Mouse (Mus musculus): ENCODE results near the gene Tut1. TPM values are rescaled to one million over a fixed set of nuclear protein-coding genes. Genes with fewer than 3 reads are reported as not detected.
"Not testable (repeated sequence)": the region's sequence is repeated elsewhere in the genome, so short reads cannot be mapped to it uniquely, and the experiment has no call there.

Gene Tut1
- polyA plus RNA-seq, 1 experiment from 2014 or later, result 35.2 TPM

GRCm38 (mm10) chr19:8994813-8995607, 41.4 kb downstream of the Tut1 start:
- no peak overlapping the region for H3K27ac ChIP-seq (replicated peaks; ENCODE audit: low read depth, low read length)
- DNase-seq (ENCODE audit: low spot score), result no peak
- peaks cover 25% of the 10 kb centered on the region for H3K4me1 ChIP-seq (ENCODE audit: control insufficient read depth, insufficient read depth, low read length)
- no peak for ATAC-seq (ENCODE audit: insufficient number of reproducible peaks, low FRiP score, low TSS enrichment, low read depth)
- no peaks in the 10 kb centered on the region for H3K9me3 ChIP-seq (ENCODE audit: control insufficient read depth, low read length)
- no peak overlapping the region for H3K4me3 ChIP-seq (ENCODE audit: low read depth, low read length)
- no peaks in the 10 kb centered on the region for H3K27me3 ChIP-seq (ENCODE audit: control insufficient read depth, insufficient read depth, low read length)
- WGBS, result 85% methylated on average over 10 of the region's 10 CpGs
- no peak overlapping the region for H3K4me2 ChIP-seq (ENCODE audit: low read depth, severe bottlenecking)
- H3K36me3 ChIP-seq (ENCODE audit: control insufficient read depth, insufficient read depth, low read length), result no peaks in the 10 kb centered on the region
- H3K9ac ChIP-seq (ENCODE audit: low read length), result no peak overlapping the region

DNA sequence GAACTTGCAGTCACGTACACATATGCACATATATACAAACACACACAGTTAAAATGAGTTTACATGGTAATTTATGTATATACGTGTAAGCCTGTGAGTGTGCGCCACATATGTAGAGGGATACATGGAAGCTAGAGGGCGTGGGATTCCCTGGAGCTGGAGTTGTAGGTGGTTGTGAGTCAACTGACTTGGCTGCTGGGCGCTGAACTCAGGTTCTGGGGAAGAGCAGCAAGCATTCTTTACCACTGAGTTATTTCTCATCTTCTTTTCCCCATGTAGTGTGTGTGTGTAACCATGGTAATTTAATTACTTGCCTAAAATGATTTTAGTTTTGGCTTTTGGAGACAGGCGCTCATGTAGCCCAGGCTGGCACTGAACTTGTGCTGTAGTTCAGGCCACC, 43.0 kb downstream of the Tut1 start:
- 87% methylated on average over 6 of the region's 6 CpGs for WGBS
- Histone ChIP-seq H3K27ac (replicated peaks; ENCODE audit: low read depth, low read length) (no peak overlapping the region), H3K36me3 (ENCODE audit: control insufficient read depth, insufficient read depth, low read length) (no peaks in the 10 kb centered on the region; the same call in 1 of the 2 replicates), H3K9me3 (ENCODE audit: control insufficient read depth, low read length) (no peaks in the 10 kb centered on the region), H3K4me1 (ENCODE audit: control insufficient read depth, insufficient read depth, low read length) (peaks cover 20% of the 10 kb centered on the region), H3K4me3 (ENCODE audit: low read depth, low read length) (no peak overlapping the region), H3K4me2 (ENCODE audit: low read depth, severe bottlenecking) (no peak overlapping the region), H3K27me3 (ENCODE audit: control insufficient read depth, insufficient read depth, low read length) (no peaks in the 10 kb centered on the region), H3K9ac (ENCODE audit: low read length) (no peak overlapping the region)
- ATAC-seq (ENCODE audit: insufficient number of reproducible peaks, low FRiP score, low TSS enrichment, low read depth) (no peak), DNase-seq (ENCODE audit: low spot score) (no peak)

DNA sequence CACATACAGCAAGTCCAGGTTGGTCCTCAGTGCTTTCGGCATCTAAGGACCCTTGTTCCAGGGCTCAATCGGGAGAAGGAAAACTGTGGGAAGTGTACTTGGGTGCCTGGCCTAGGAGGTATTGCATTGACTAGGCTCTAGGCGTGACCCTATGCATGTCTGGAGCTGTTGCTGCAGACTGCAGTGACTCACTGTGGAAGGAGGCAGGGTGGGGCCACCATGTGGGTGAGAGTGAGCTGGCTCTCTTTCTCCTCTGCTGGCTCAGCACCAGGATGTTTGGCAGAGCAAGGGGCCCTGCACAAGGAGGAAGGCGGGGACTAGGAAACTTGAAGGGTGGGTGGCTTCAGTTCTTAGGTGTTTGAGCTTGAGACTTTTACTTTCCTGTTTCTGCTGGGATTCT, 43.9 kb downstream of the Tut1 start:
- ATAC-seq (ENCODE audit: insufficient number of reproducible peaks, low FRiP score, low TSS enrichment, low read depth) (no peak), DNase-seq (ENCODE audit: low spot score) (peak; percentile 37)
- Histone ChIP-seq H3K9me3 (ENCODE audit: control insufficient read depth, low read length) (no peaks in the 10 kb centered on the region), H3K27ac (replicated peaks; ENCODE audit: low read depth, low read length) (no peak overlapping the region; the same call in 1 of the 2 replicates), H3K9ac (ENCODE audit: low read length) (no peak overlapping the region; the same call in 1 of the 2 replicates), H3K4me2 (ENCODE audit: low read depth, severe bottlenecking) (no peak overlapping the region), H3K27me3 (ENCODE audit: control insufficient read depth, insufficient read depth, low read length) (no peaks in the 10 kb centered on the region), H3K4me1 (ENCODE audit: control insufficient read depth, insufficient read depth, low read length) (peaks cover 11% of the 10 kb centered on the region; the same call in 1 of the 2 replicates), H3K4me3 (ENCODE audit: low read depth, low read length) (no peak overlapping the region), H3K36me3 (ENCODE audit: control insufficient read depth, insufficient read depth, low read length) (peaks cover 3% of the 10 kb centered on the region; the same call in 1 of the 2 replicates)
- WGBS, result 74% methylated on average over 4 of the region's 4 CpGs

GRCm38 (mm10) chr19:8998546-8998945, 44.9 kb downstream of the Tut1 start:
- ATAC-seq (ENCODE audit: insufficient number of reproducible peaks, low FRiP score, low TSS enrichment, low read depth), result no peak
- Histone ChIP-seq H3K27me3 (ENCODE audit: control insufficient read depth, insufficient read depth, low read length) (no peaks in the 10 kb centered on the region), H3K9me3 (ENCODE audit: control insufficient read depth, low read length) (no peaks in the 10 kb centered on the region), H3K27ac (replicated peaks; ENCODE audit: low read depth, low read length) (no peak overlapping the region), H3K36me3 (ENCODE audit: control insufficient read depth, insufficient read depth, low read length) (peaks cover 3% of the 10 kb centered on the region; the same call in 1 of the 2 replicates), H3K4me2 (ENCODE audit: low read depth, severe bottlenecking) (no peak overlapping the region), H3K4me3 (ENCODE audit: low read depth, low read length) (no peak overlapping the region), H3K4me1 (ENCODE audit: control insufficient read depth, insufficient read depth, low read length) (0 out of 2 replicates have a peak, but pooled peaks cover 2% of the 10 kb centered on the region), H3K9ac (ENCODE audit: low read length) (no peak overlapping the region)
- DNase-seq (ENCODE audit: low spot score), result no peak
- 80% methylated on average over 6 of the region's 6 CpGs for WGBS

GRCm38 (mm10) chr19:8999223-8999622, 45.6 kb downstream of the Tut1 start:
- DNase-seq (ENCODE audit: low spot score) (no peak), ATAC-seq (ENCODE audit: insufficient number of reproducible peaks, low FRiP score, low TSS enrichment, low read depth) (no peak)
- Histone ChIP-seq H3K4me1 (ENCODE audit: control insufficient read depth, insufficient read depth, low read length) (0 out of 2 replicates have a peak, but pooled peaks cover 2% of the 10 kb centered on the region), H3K27me3 (ENCODE audit: control insufficient read depth, insufficient read depth, low read length) (no peaks in the 10 kb centered on the region), H3K9ac (ENCODE audit: low read length) (no peak overlapping the region), H3K4me3 (ENCODE audit: low read depth, low read length) (no peak overlapping the region), H3K9me3 (ENCODE audit: control insufficient read depth, low read length) (no peaks in the 10 kb centered on the region), H3K27ac (replicated peaks; ENCODE audit: low read depth, low read length) (no peak overlapping the region), H3K36me3 (ENCODE audit: control insufficient read depth, insufficient read depth, low read length) (peaks cover 3% of the 10 kb centered on the region; the same call in 1 of the 2 replicates), H3K4me2 (ENCODE audit: low read depth, severe bottlenecking) (no peak overlapping the region)
- 90% methylated on average over 4 of the region's 4 CpGs for WGBS

DNA sequence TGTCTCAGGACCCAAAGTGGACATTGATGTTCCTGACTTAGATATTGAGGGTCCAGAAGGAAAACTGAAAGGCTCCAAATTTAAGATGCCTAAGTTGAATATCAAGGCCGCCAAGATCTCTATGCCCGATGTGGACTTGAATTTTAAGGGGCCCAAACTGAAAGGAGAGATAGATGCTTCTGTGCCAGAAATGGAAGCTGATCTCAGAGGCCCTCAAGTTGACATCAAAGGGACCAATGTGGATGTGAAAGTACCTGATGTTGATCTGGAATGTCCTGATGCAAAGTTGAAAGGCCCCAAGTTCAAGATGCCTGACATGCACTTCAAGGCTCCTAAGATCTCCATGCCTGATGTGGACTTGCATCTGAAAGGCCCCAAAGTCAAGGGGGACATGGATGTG, 53.3 kb downstream of the Tut1 start:
- H3K9ac ChIP-seq (ENCODE audit: low read length); H3K27me3 ChIP-seq (ENCODE audit: control insufficient read depth, insufficient read depth, low read length); ATAC-seq (ENCODE audit: insufficient number of reproducible peaks, low FRiP score, low TSS enrichment, low read depth); H3K4me3 ChIP-seq (ENCODE audit: low read depth, low read length); H3K4me1 ChIP-seq (ENCODE audit: control insufficient read depth, insufficient read depth, low read length); H3K4me2 ChIP-seq (ENCODE audit: low read depth, severe bottlenecking); H3K9me3 ChIP-seq (ENCODE audit: control insufficient read depth, low read length); H3K36me3 ChIP-seq (ENCODE audit: control insufficient read depth, insufficient read depth, low read length); DNase-seq (ENCODE audit: low spot score); H3K27ac ChIP-seq (replicated peaks; ENCODE audit: low read depth, low read length): not testable (repeated sequence)
- WGBS, result 100% methylated on average over 2 of the region's 2 CpGs

Other genes with a start within 250 kb of the Tut1 start
- gene Slc3a2, start 230.5 kb upstream of the Tut1 start, polyA plus RNA-seq (2014; fragmentation: Nextera tagmentation; extraction: Ambion mirVana), result 108 and 114 TPM in 2 replicates
- gene Wdr74, start 218.0 kb upstream of the Tut1 start, polyA plus RNA-seq (2014; fragmentation: Nextera tagmentation; extraction: Ambion mirVana), result 92.9 and 100 TPM in 2 replicates
- 0.99 and 1.8 TPM in 2 replicates for gene 1700092M07Rik, start 213.1 kb upstream of the Tut1 start, polyA plus RNA-seq (2014; fragmentation: Nextera tagmentation; extraction: Ambion mirVana)
- gene Stx5a, start 212.4 kb upstream of the Tut1 start, polyA plus RNA-seq (2014; fragmentation: Nextera tagmentation; extraction: Ambion mirVana), result 125 and 127 TPM in 2 replicates
- gene Nxf1, start 196.8 kb upstream of the Tut1 start, polyA plus RNA-seq (2014; fragmentation: Nextera tagmentation; extraction: Ambion mirVana), result 228 and 247 TPM in 2 replicates
- gene Tmem223, start 182.9 kb upstream of the Tut1 start, polyA plus RNA-seq (2014; fragmentation: Nextera tagmentation; extraction: Ambion mirVana), result 183 and 204 TPM in 2 replicates
- gene Tmem179b, start 179.4 kb upstream of the Tut1 start, polyA plus RNA-seq (2014; fragmentation: Nextera tagmentation; extraction: Ambion mirVana), result 49.1 and 51.3 TPM in 2 replicates
- 22.5 and 23.0 TPM in 2 replicates for gene Taf6l, start 167.4 kb upstream of the Tut1 start, polyA plus RNA-seq (2014; fragmentation: Nextera tagmentation; extraction: Ambion mirVana)
- 197 and 206 TPM in 2 replicates for gene Polr2g, start 155.3 kb upstream of the Tut1 start, polyA plus RNA-seq (2014; fragmentation: Nextera tagmentation; extraction: Ambion mirVana)
- gene Zbtb3, start 151.3 kb upstream of the Tut1 start, polyA plus RNA-seq (2014; fragmentation: Nextera tagmentation; extraction: Ambion mirVana), result 4.8 and 5.0 TPM in 2 replicates
- 63.3 and 67.1 TPM in 2 replicates for gene Ttc9c, start 134.5 kb upstream of the Tut1 start, polyA plus RNA-seq (2014; fragmentation: Nextera tagmentation; extraction: Ambion mirVana)
- 6.9 and 8.0 TPM in 2 replicates for gene Hnrnpul2, start 133.8 kb upstream of the Tut1 start, polyA plus RNA-seq (2014; fragmentation: Nextera tagmentation; extraction: Ambion mirVana)
- not detected in 2 replicates for gene AC129217.1, start 124.1 kb upstream of the Tut1 start, polyA plus RNA-seq (2014; fragmentation: Nextera tagmentation; extraction: Ambion mirVana)
- 34.1 and 35.0 TPM in 2 replicates for gene Bscl2, start 116.4 kb upstream of the Tut1 start, polyA plus RNA-seq (2014; fragmentation: Nextera tagmentation; extraction: Ambion mirVana)
- gene Gng3, start 114.7 kb upstream of the Tut1 start, polyA plus RNA-seq (2014; fragmentation: Nextera tagmentation; extraction: Ambion mirVana), result 9.1 and 9.6 TPM in 2 replicates
- gene Lrrn4cl, start 103.1 kb upstream of the Tut1 start, polyA plus RNA-seq (2014; fragmentation: Nextera tagmentation; extraction: Ambion mirVana), result 0.12 and 0.47 TPM in 2 replicates
- gene Ubxn1, start 82.4 kb upstream of the Tut1 start, polyA plus RNA-seq (2014; fragmentation: Nextera tagmentation; extraction: Ambion mirVana), result 186 and 196 TPM in 2 replicates
- 53.5 and 60.2 TPM in 2 replicates for gene Uqcc3, start 72.9 kb upstream of the Tut1 start, polyA plus RNA-seq (2014; fragmentation: Nextera tagmentation; extraction: Ambion mirVana)
- gene Lbhd1, start 70.1 kb upstream of the Tut1 start, polyA plus RNA-seq (2014; fragmentation: Nextera tagmentation; extraction: Ambion mirVana), result 110 and 128 TPM in 2 replicates
- gene Gm49403, start 69.9 kb upstream of the Tut1 start, polyA plus RNA-seq (2014; fragmentation: Nextera tagmentation; extraction: Ambion mirVana), result not detected in 2 replicates
- gene 1810009A15Rik, start 65.0 kb upstream of the Tut1 start, polyA plus RNA-seq (2014; fragmentation: Nextera tagmentation; extraction: Ambion mirVana), result 127 and 132 TPM in 2 replicates
- 0.24 TPM in 1 of 2 replicates, not detected in the other for gene Gm49416, start 64.9 kb upstream of the Tut1 start, polyA plus RNA-seq (2014; fragmentation: Nextera tagmentation; extraction: Ambion mirVana)
- 38.5 and 39.2 TPM in 2 replicates for gene Ints5, start 60.8 kb upstream of the Tut1 start, polyA plus RNA-seq (2014; fragmentation: Nextera tagmentation; extraction: Ambion mirVana)
- 111 and 122 TPM in 2 replicates for gene Ganab, start 55.8 kb upstream of the Tut1 start, polyA plus RNA-seq (2014; fragmentation: Nextera tagmentation; extraction: Ambion mirVana)
- gene B3gat3, start 33.5 kb upstream of the Tut1 start, polyA plus RNA-seq (2014; fragmentation: Nextera tagmentation; extraction: Ambion mirVana), result 33.1 and 37.2 TPM in 2 replicates
- 1.1 and 1.4 TPM in 2 replicates for gene Rom1, start 24.5 kb upstream of the Tut1 start, polyA plus RNA-seq (2014; fragmentation: Nextera tagmentation; extraction: Ambion mirVana)
- 17.9 and 18.0 TPM in 2 replicates for gene Eml3, start 24.3 kb upstream of the Tut1 start, polyA plus RNA-seq (2014; fragmentation: Nextera tagmentation; extraction: Ambion mirVana)
- gene Mta2, start 12.0 kb upstream of the Tut1 start, polyA plus RNA-seq (2014; fragmentation: Nextera tagmentation; extraction: Ambion mirVana), result 58.5 and 62.0 TPM in 2 replicates
- gene Eef1g, start 13.2 kb downstream of the Tut1 start, polyA plus RNA-seq (2014; fragmentation: Nextera tagmentation; extraction: Ambion mirVana), result 567 and 588 TPM in 2 replicates
- gene Ahnak, start 35.4 kb downstream of the Tut1 start, polyA plus RNA-seq (2014; fragmentation: Nextera tagmentation; extraction: Ambion mirVana), result 7.7 and 8.9 TPM in 2 replicates
- gene Scgb1a1, start 134.1 kb downstream of the Tut1 start, polyA plus RNA-seq (2014; fragmentation: Nextera tagmentation; extraction: Ambion mirVana), result not detected in 2 replicates
- 19.7 and 22.8 TPM in 2 replicates for gene Asrgl1, start 181.8 kb downstream of the Tut1 start, polyA plus RNA-seq (2014; fragmentation: Nextera tagmentation; extraction: Ambion mirVana)